Mouse (Mus musculus): ENCODE data around the gene Unc5c.

GRCm38 (mm10) chr3:141540749-141541148 lies 75.7 kb downstream of the Unc5c start:
- no peak for TF ChIP-seq POLR2A (IDR thresholded peaks at IDR 0.05; ENCODE audit: borderline replicate concordance, extremely low read depth, low read depth, low read length)
- no peak for TF ChIP-seq CTCF (IDR thresholded peaks at IDR 0.05; ENCODE audit: insufficient read depth, low read length)

All from lung, adult 2 months (tissue).